Mouse (Mus musculus) left cerebral cortex, adult 2 months (tissue): ENCODE results near the gene Nrros. TPM values are rescaled to one million over a fixed set of nuclear protein-coding genes. Genes with fewer than 3 reads are reported as not detected.

Experiments
- DNase-seq, 2 experiments: peaks; one replicate each; pipeline ENCODE4 v3.0.0; 2021 to 2022; ENCODE audit warnings: low spot score in 2 of 2, mixed read lengths in 1 of 2; ENCODE audit errors: extremely low spot score in 1 of 2
- H3K27ac ChIP-seq: fragments of 200-600 bp; 2 replicates; pipeline ENCODE4 v1.8.1; 2022
- H3K4me3 ChIP-seq: fragments of 200-600 bp; 2 replicates; pipeline ENCODE4 v1.8.1; 2022
- CTCF ChIP-seq: fragments of 200-600 bp; IDR thresholded peaks from 2 replicates; pipeline ENCODE4 v1.8.1; 2022; ENCODE audit warnings: antibody characterized with exemption, mild to moderate bottlenecking, moderate library complexity
- intact Hi-C: fragments of 180-260 bp; cut with DNase I; formaldehyde crosslinking; loops from one replicate; pipeline ENCODE4 v1.15.1; 2025
- total RNA-seq, 2 experiments: library from RNA; stranded (reverse); gene quantifications; 2 replicates each; pipeline ENCODE4 v1.2.3; 2021

The Nrros gene
- total RNA-seq, 2 experiments from 2014 or later: 8.7 to 9.1 TPM

GRCm38 (mm10) chr16:32176896-32177686, 11.7 kb upstream of the Nrros start:
- no peak; the same call in 1 of the 2 replicates for TF ChIP-seq CTCF
- intact Hi-C loops: no loop called here
- no peak for DNase-seq
- no peak overlapping the region for H3K4me3 ChIP-seq
- H3K27ac ChIP-seq: peak overlapping the region; percentile 47; the same call in 1 of the 2 replicates

GRCm38 (mm10) chr16:32175029-32175428, 9.6 kb upstream of the Nrros start:
- TF ChIP-seq CTCF: peak; percentile 8; the same call in 1 of the 2 replicates
- no peak overlapping the region for H3K27ac ChIP-seq
- no peak overlapping the region for H3K4me3 ChIP-seq
- no peak for DNase-seq
- intact Hi-C loops: no loop called here

- DNase-seq: no peak
- no peak for TF ChIP-seq CTCF
- Histone ChIP-seq H3K4me3 (no peak overlapping the region), H3K27ac (no peak overlapping the region)
- intact Hi-C loops: no loop called here
These were observed 9.1 kb upstream of the Nrros start for GRCm38 (mm10) chr16:32174340-32175005.

DNA sequence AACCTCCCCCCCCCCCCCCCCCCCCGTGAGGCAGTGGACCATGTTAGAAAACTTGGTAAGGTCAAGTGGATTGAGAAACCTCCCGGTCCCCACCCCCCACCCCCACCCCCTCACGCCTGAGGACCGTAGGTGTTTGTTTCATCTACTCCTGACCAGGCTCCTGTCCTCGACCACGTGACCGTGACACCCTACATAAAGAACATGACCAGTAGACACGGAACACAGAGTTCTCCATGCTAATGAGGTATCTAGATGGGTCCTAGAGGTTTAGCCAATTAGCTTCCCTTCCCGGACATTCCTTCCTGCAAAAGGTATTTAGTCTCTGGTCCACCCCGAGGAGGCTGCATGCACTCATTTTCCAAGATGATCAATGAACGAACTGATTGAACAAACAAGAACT, 8.0 kb upstream of the Nrros start:
- intact Hi-C loops: no loop called here
- Histone ChIP-seq H3K4me3 (no peak overlapping the region), H3K27ac (no peak overlapping the region)
- no peak for TF ChIP-seq CTCF
- DNase-seq: no peak

- H3K4me3 ChIP-seq: no peak overlapping the region
- intact Hi-C loops: no loop called here
- DNase-seq: no peak
- no peak for TF ChIP-seq CTCF
- no peak overlapping the region for H3K27ac ChIP-seq
These were observed 5.8 kb upstream of the Nrros start for GRCm38 (mm10) chr16:32171031-32171731.

GRCm38 (mm10) chr16:32167819-32168545, 2.6 kb upstream of the Nrros start:
- no peak overlapping the region; the same call in 1 of the 2 replicates for H3K27ac ChIP-seq
- intact Hi-C loops: no loop called here

GRCm38 (mm10) chr16:32164396-32165027, 882 bp downstream of the Nrros start:
- TF ChIP-seq CTCF: no peak
- H3K4me3 ChIP-seq: peak overlapping the region; percentile 49
- intact Hi-C loops: no loop called here
- peak overlapping the region; percentile 85 for H3K27ac ChIP-seq
- DNase-seq: no peak

More at GRCm38 (mm10) chr16:32167819-32168545, 2.6 kb upstream of the Nrros start:
- H3K4me3 ChIP-seq: no peak overlapping the region
- no peak for TF ChIP-seq CTCF
- no peak for DNase-seq

DNA sequence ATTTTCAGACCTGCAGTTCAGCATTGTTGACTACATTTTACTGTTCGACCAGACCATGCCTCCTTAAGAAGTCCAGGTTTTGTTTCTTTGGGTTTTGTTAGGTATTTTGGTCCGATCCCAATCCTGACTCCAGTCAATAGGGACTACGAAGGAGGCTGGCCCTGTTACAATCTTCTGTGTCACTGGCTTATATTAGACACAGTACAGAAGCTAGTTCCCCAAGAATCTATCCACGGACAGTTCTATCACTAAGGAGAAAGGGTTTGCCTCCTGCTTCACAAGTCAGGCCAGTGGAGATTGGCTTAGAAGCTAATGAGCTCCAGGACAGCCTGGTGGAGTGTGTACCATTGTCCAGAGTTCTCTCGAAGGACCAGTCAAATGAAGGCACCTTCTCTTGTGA, 1.5 kb downstream of the Nrros start:
- no peak for TF ChIP-seq CTCF
- intact Hi-C loops: no loop called here
- DNase-seq: no peak
- Histone ChIP-seq H3K27ac (no peak overlapping the region; the same call in 1 of the 2 replicates), H3K4me3 (peak overlapping the region; percentile 49)

- Histone ChIP-seq H3K4me3 (no peak overlapping the region), H3K27ac (no peak overlapping the region)
- no peak for DNase-seq
- TF ChIP-seq CTCF: no peak
- intact Hi-C loops: no loop called here
These were observed 2.0 kb downstream of the Nrros start for GRCm38 (mm10) chr16:32163392-32163791.

- intact Hi-C loops: no loop called here
- no peak for TF ChIP-seq CTCF
- Histone ChIP-seq H3K27ac (no peak overlapping the region), H3K4me3 (no peak overlapping the region)
- DNase-seq: no peak
These were observed 4.6 kb downstream of the Nrros start for GRCm38 (mm10) chr16:32160742-32161323.

DNA sequence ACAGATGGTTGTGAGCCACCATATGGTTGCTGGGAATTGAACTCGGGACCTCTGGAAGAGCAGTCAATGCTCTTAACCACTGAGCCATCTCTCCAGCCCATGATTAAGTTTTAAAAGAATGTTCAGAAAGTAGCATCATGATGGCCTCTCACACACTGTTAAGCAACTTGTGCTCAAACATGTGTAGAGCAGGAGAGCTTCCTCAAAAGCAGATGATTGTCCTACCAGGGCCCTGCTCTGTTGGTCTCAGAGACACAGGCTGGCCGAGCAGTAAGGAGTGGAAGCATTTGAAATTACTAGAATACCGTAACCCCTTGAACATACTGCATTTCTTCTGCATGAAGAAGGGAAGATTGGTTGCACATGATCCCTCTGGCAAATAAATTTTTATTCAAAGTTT, 6.4 kb downstream of the Nrros start:
- TF ChIP-seq CTCF: no peak
- intact Hi-C loops: no loop called here
- no peak for DNase-seq
- no peak overlapping the region for H3K4me3 ChIP-seq
- H3K27ac ChIP-seq: no peak overlapping the region
